Mouse (Mus musculus) lung, postnatal 0 days (tissue): ENCODE data around the gene Wrnip1.

Experiments
- CTCF ChIP-seq: IDR thresholded peaks from 2 replicates; pipeline ENCODE4 v1.5.1; 2016; ENCODE audit warnings: antibody characterized with exemption, mild to moderate bottlenecking
- EP300 ChIP-seq: IDR thresholded peaks from 2 replicates; pipeline ENCODE4 v1.6.1; 2016; ENCODE audit warnings: antibody characterized with exemption, mild to moderate bottlenecking, control low read depth

GRCm38 (mm10) chr13:32789781-32790180 lies 12.1 kb upstream of the Wrnip1 start:
- TF ChIP-seq CTCF (no peak), EP300 (no peak)
